Mouse (Mus musculus) MEL (cell line): ENCODE data around the gene Zdhhc3. TPM values are rescaled to one million over a fixed set of nuclear protein-coding genes. Genes with fewer than 3 reads are reported as not detected.

Experiments used
- DNase-seq: peaks from one replicate; pipeline ENCODE4 v3.0.0; 2011; ENCODE audit warnings: low read depth, low spot score
- H3K27ac ChIP-seq: 2 replicates; pipeline ENCODE4 v1.5.1; 2012; ENCODE audit warnings: low read depth, mild to moderate bottlenecking, control low read depth, low read length, moderate library complexity; ENCODE audit not compliant: control insufficient read depth
- H3K27me3 ChIP-seq, 2 experiments: fragments of 150-350 bp in 1 of 2; sonication (generic) in 1 of 2; 2 replicates each; pipeline ENCODE4 v1.6.1; 2012; ENCODE audit warnings: low read length in 2 of 2, mild to moderate bottlenecking in 2 of 2, improper control_type of control experiment in 1 of 2, moderate library complexity in 1 of 2; ENCODE audit not compliant: insufficient read depth in 2 of 2, control insufficient read depth in 1 of 2
- H3K36me3 ChIP-seq, 2 experiments: 2 replicates each; pipeline ENCODE4 v1.6.1; 2012 to 2014; ENCODE audit warnings: low read length in 2 of 2, improper control_type of control experiment in 1 of 2, inconsistent platforms in 1 of 2, mild to moderate bottlenecking in 1 of 2; ENCODE audit not compliant: insufficient read depth in 2 of 2, control insufficient read depth in 1 of 2
- H3K4me1 ChIP-seq, 2 experiments: fragments of 150-350 bp in 1 of 2; sonication (generic) in 1 of 2; 2 replicates each; pipeline ENCODE4 v1.6.1; 2012; ENCODE audit warnings: low read length in 2 of 2, improper control_type of control experiment in 1 of 2, mild to moderate bottlenecking in 1 of 2; ENCODE audit not compliant: insufficient read depth in 2 of 2, control insufficient read depth in 1 of 2
- H3K4me3 ChIP-seq, 2 experiments: fragments of 150-350 bp in 1 of 2; sonication (generic) in 1 of 2; 2 replicates each; pipeline ENCODE4 v1.5.1; 2012; ENCODE audit warnings: low read depth in 2 of 2, low read length in 2 of 2, mild to moderate bottlenecking in 2 of 2, moderate library complexity in 2 of 2, control low read depth in 1 of 2, improper control_type of control experiment in 1 of 2; ENCODE audit not compliant: control insufficient read depth in 1 of 2, insufficient read depth in 1 of 2
- H3K79me2 ChIP-seq: 2 replicates; pipeline ENCODE4 v1.6.1; 2012; ENCODE audit warnings: mild to moderate bottlenecking, low read length, moderate library complexity; ENCODE audit not compliant: control insufficient read depth, poor library complexity, insufficient read depth
- H3K9ac ChIP-seq: 2 replicates; pipeline ENCODE4 v1.6.1; 2012; ENCODE audit warnings: low read depth, mild to moderate bottlenecking, control low read depth, low read length, moderate library complexity; ENCODE audit not compliant: control insufficient read depth, poor library complexity, severe bottlenecking
- H3K9me3 ChIP-seq: fragments of 150-350 bp; sonication (generic); replicated peaks from 2 replicates; pipeline ENCODE4 v1.6.1; 2012; ENCODE audit warnings: mild to moderate bottlenecking, low read length, improper control_type of control experiment, moderate library complexity; ENCODE audit not compliant: insufficient read depth
- BHLHE40 ChIP-seq: IDR thresholded peaks from 2 replicates; pipeline ENCODE4 v1.6.1; 2012; ENCODE audit warnings: low read depth, mild to moderate bottlenecking, inconsistent platforms, low read length, improper control_type of control experiment, borderline replicate concordance
- CHD1 ChIP-seq: IDR thresholded peaks from 2 replicates; pipeline ENCODE4 v1.6.1; 2012; ENCODE audit warnings: low read depth, mild to moderate bottlenecking, inconsistent platforms, low read length, improper control_type of control experiment
- CHD2 ChIP-seq: IDR thresholded peaks from 2 replicates; pipeline ENCODE4 v1.6.1; 2011; ENCODE audit warnings: low read length, improper control_type of control experiment
- CTCF ChIP-seq, 3 experiments: IDR thresholded peaks in 2 of 3; conservative IDR thresholded peaks in 1 of 3; 2 replicates each; pipeline ENCODE4 v1.5.1; 2011 to 2012; ENCODE audit warnings: low read length in 3 of 3, low read depth in 2 of 3, mild to moderate bottlenecking in 2 of 3, improper control_type of control experiment in 1 of 3, inconsistent platforms in 1 of 3, mixed read lengths in 1 of 3, moderate library complexity in 1 of 3; ENCODE audit not compliant: control insufficient read depth in 1 of 3, insufficient read depth in 1 of 3, poor library complexity in 1 of 3, severe bottlenecking in 1 of 3
- E2F4 ChIP-seq: IDR thresholded peaks from 2 replicates; pipeline ENCODE4 v1.6.1; 2011; ENCODE audit warnings: low read depth, low read length, improper control_type of control experiment, borderline replicate concordance
- ELF1 ChIP-seq: IDR thresholded peaks from 2 replicates; pipeline ENCODE4 v1.6.1; 2014; ENCODE audit warnings: low read depth, mild to moderate bottlenecking, inconsistent platforms, low read length, improper control_type of control experiment, moderate library complexity
- EP300 ChIP-seq, 2 experiments: IDR thresholded peaks; 2 replicates each; pipeline ENCODE4 v1.6.1; 2011; ENCODE audit warnings: improper control_type of control experiment in 2 of 2, low read length in 2 of 2, low read depth in 1 of 2, mild to moderate bottlenecking in 1 of 2
- ETS1 ChIP-seq: IDR thresholded peaks from 2 replicates; pipeline ENCODE4 v1.6.1; 2012; ENCODE audit warnings: low read depth, mild to moderate bottlenecking, inconsistent platforms, low read length, improper control_type of control experiment, moderate library complexity
- GABPA ChIP-seq: IDR thresholded peaks from 2 replicates; pipeline ENCODE4 v1.6.1; 2012; ENCODE audit warnings: low read depth, mild to moderate bottlenecking, inconsistent platforms, low read length, improper control_type of control experiment, moderate library complexity
- GATA1 ChIP-seq: IDR thresholded peaks from 2 replicates; pipeline ENCODE4 v1.6.1; 2011; ENCODE audit warnings: low read depth, low read length, improper control_type of control experiment
- HCFC1 ChIP-seq: IDR thresholded peaks from 2 replicates; pipeline ENCODE4 v1.6.1; 2012; ENCODE audit warnings: low read depth, mild to moderate bottlenecking, inconsistent platforms, low read length, improper control_type of control experiment, moderate library complexity
- JUND ChIP-seq: IDR thresholded peaks from 2 replicates; pipeline ENCODE4 v1.6.1; 2011; ENCODE audit warnings: low read depth, mild to moderate bottlenecking, improper control_type of control experiment, low read length
- KAT2A ChIP-seq: conservative IDR thresholded peaks from 2 replicates; pipeline ENCODE4 v1.6.1; 2012; ENCODE audit warnings: low read depth, low read length, improper control_type of control experiment, inconsistent platforms
- MAFK ChIP-seq: IDR thresholded peaks from 2 replicates; pipeline ENCODE4 v1.6.1; 2011; ENCODE audit warnings: low read depth, mild to moderate bottlenecking, low read length, improper control_type of control experiment, borderline replicate concordance
- MAX ChIP-seq: IDR thresholded peaks from 2 replicates; pipeline ENCODE4 v1.6.1; 2011; ENCODE audit warnings: low read length, improper control_type of control experiment
- MAZ ChIP-seq: IDR thresholded peaks from 2 replicates; pipeline ENCODE4 v1.6.1; 2012; ENCODE audit warnings: low read depth, mild to moderate bottlenecking, inconsistent platforms, low read length, improper control_type of control experiment
- MEF2A ChIP-seq: IDR thresholded peaks from 2 replicates; pipeline ENCODE4 v1.6.1; 2014; ENCODE audit warnings: low read depth, mild to moderate bottlenecking, inconsistent platforms, low read length, improper control_type of control experiment; ENCODE audit not compliant: poor library complexity, insufficient replicate concordance, severe bottlenecking; ENCODE audit errors: extremely low read depth
- MXI1 ChIP-seq: IDR thresholded peaks from 2 replicates; pipeline ENCODE4 v1.6.1; 2011; ENCODE audit warnings: mild to moderate bottlenecking, low read depth, low read length, improper control_type of control experiment
- MYC ChIP-seq: IDR thresholded peaks from 2 replicates; pipeline ENCODE4 v1.6.1; 2011; ENCODE audit warnings: low read depth, mild to moderate bottlenecking, low read length, improper control_type of control experiment, moderate library complexity
- NELFE ChIP-seq: IDR thresholded peaks from 2 replicates; pipeline ENCODE4 v1.6.1; 2011; ENCODE audit warnings: low read depth, low read length, improper control_type of control experiment
- NRF1 ChIP-seq: IDR thresholded peaks from 2 replicates; pipeline ENCODE4 v1.6.1; 2014; ENCODE audit warnings: low read depth, mild to moderate bottlenecking, inconsistent platforms, low read length, improper control_type of control experiment, moderate library complexity; ENCODE audit not compliant: poor library complexity, insufficient read depth, severe bottlenecking
- POLR2AphosphoS2 ChIP-seq: IDR thresholded peaks from 2 replicates; pipeline ENCODE4 v1.6.1; 2011; ENCODE audit warnings: low read length, improper control_type of control experiment
- POLR2AphosphoS5 ChIP-seq: IDR thresholded peaks from 2 replicates; pipeline ENCODE4 v1.6.1; 2012; ENCODE audit warnings: low read depth, borderline replicate concordance, mild to moderate bottlenecking, inconsistent platforms, low read length, moderate library complexity, mixed read lengths
- RAD21 ChIP-seq: IDR thresholded peaks from 2 replicates; pipeline ENCODE4 v1.6.1; 2011; ENCODE audit warnings: mild to moderate bottlenecking, low read depth, low read length, improper control_type of control experiment
- RCOR1 ChIP-seq: IDR thresholded peaks from 2 replicates; pipeline ENCODE4 v1.6.1; 2012; ENCODE audit warnings: low read depth, mild to moderate bottlenecking, inconsistent platforms, low read length, improper control_type of control experiment
- SIN3A ChIP-seq: IDR thresholded peaks from 2 replicates; pipeline ENCODE4 v1.6.1; 2012; ENCODE audit warnings: low read length, improper control_type of control experiment, inconsistent platforms
- SMC3 ChIP-seq: IDR thresholded peaks from 2 replicates; pipeline ENCODE4 v1.6.1; 2011; ENCODE audit warnings: low read depth, low read length, improper control_type of control experiment
- TAL1 ChIP-seq: IDR thresholded peaks from 2 replicates; pipeline ENCODE4 v1.6.1; 2012; ENCODE audit warnings: mild to moderate bottlenecking, inconsistent platforms, low read length, moderate library complexity, mixed read lengths
- TCF12 ChIP-seq: IDR thresholded peaks from 2 replicates; pipeline ENCODE4 v1.6.1; 2014; ENCODE audit warnings: low read depth, mild to moderate bottlenecking, inconsistent platforms, low read length, improper control_type of control experiment, moderate library complexity
- UBTF ChIP-seq: IDR thresholded peaks from 2 replicates; pipeline ENCODE4 v1.6.1; 2012; ENCODE audit warnings: low read depth, mild to moderate bottlenecking, inconsistent platforms, low read length, improper control_type of control experiment, moderate library complexity, borderline replicate concordance; ENCODE audit not compliant: insufficient read depth
- USF1 ChIP-seq: IDR thresholded peaks from 2 replicates; pipeline ENCODE4 v1.6.1; 2014; ENCODE audit warnings: low read depth, mild to moderate bottlenecking, inconsistent platforms, low read length, improper control_type of control experiment, moderate library complexity
- USF2 ChIP-seq, 2 experiments: IDR thresholded peaks; 2 replicates each; pipeline ENCODE4 v1.6.1; 2011 to 2012; ENCODE audit warnings: improper control_type of control experiment in 2 of 2, low read length in 2 of 2, borderline replicate concordance in 1 of 2, inconsistent platforms in 1 of 2, low read depth in 1 of 2, mild to moderate bottlenecking in 1 of 2; ENCODE audit not compliant: insufficient read depth in 1 of 2
- ZC3H11A ChIP-seq: IDR thresholded peaks from 2 replicates; pipeline ENCODE4 v1.6.1; 2012; ENCODE audit warnings: low read depth, mild to moderate bottlenecking, inconsistent platforms, low read length, improper control_type of control experiment
- ZMIZ1 ChIP-seq: IDR thresholded peaks from 2 replicates; pipeline ENCODE4 v1.6.1; 2012; ENCODE audit warnings: low read depth, mild to moderate bottlenecking, inconsistent platforms, low read length, improper control_type of control experiment, moderate library complexity
- polyA plus RNA-seq, 2 experiments: library from polyadenylated mRNA; stranded (reverse) in 1 of 2; unstranded in 1 of 2; fragments of >175 nt in 1 of 2; fragments of >200 nt in 1 of 2; gene quantifications; 2 replicates each; pipeline versions ENCODE4 v1.2.1 to v1.2.4; 2012; ENCODE audit warnings: low replicate concordance in 2 of 2, low read depth in 1 of 2; ENCODE audit not compliant: insufficient read length in 2 of 2, insufficient read depth in 1 of 2, missing spikeins in 1 of 2
- total RNA-seq: library from RNA; depleted of rRNA; stranded (reverse); fragments of 300-350 nt; gene quantifications from 2 replicates; pipeline ENCODE4 v1.2.3, GENCODE M21; 2012; rRNA removed

The Zdhhc3 gene
- total RNA-seq (51.7 and 51.8 TPM in 2 replicates), polyA plus RNA-seq (10 to 100 TPM; 92.0 to 98.1 TPM)

GRCm38 (mm10) chr9:123112805-123113521 is at the start of gene Zdhhc3, which contains the start of gene Exosc7:
TSS of gene Zdhhc3 (minus strand) at chr9:123113205.
TSS of gene Exosc7 (plus strand) at chr9:123113215.
- peak within 1 kb of the TSS; percentile 73 for H3K27ac ChIP-seq
- peak within 1 kb of the TSS; percentile 85 to 96 for H3K4me3 ChIP-seq
- peaks cover 2 to 17% of the 10 kb centered on the region in 2 experiments; a peak in 3 of 4 replicates for H3K36me3 ChIP-seq
- H3K4me1 ChIP-seq, result peaks cover 5 to 11% of the 10 kb centered on the region in 2 experiments; a peak in 3 of 4 replicates
- peak; percentile 91 for DNase-seq
- H3K79me2 ChIP-seq, result peaks cover 41% of the 10 kb centered on the region
- H3K27me3 ChIP-seq, result no peaks in the 10 kb centered on the region
- H3K9me3 ChIP-seq, result no peaks in the 10 kb centered on the region
- peak within 1 kb of the TSS; percentile 97 for H3K9ac ChIP-seq
- TF ChIP-seq CHD2 (no peak), UBTF (peak; percentile 64; the same call in 1 of the 2 replicates), KAT2A (no peak; the same call in 1 of the 2 replicates), RAD21 (no peak), MXI1 (peak; percentile 89), USF1 (peak; percentile 43; the same call in 1 of the 2 replicates), EP300 (IDR thresholded peaks at IDR 0.05; ENCODE audit: low read depth in 1 of 2, low read length in 2 of 2) (0 out of 4 replicates have a peak, but pooled peaks of 1 of the 2 experiments have one; percentile 8), CHD1 (no peak), MYC (peak; percentile 62; the same call in 1 of the 2 replicates), JUND (no peak), MAFK (no peak), ETS1 (peak; percentile 15; the same call in 1 of the 2 replicates), MAX (peak; percentile 88), NELFE (no peak; the same call in 1 of the 2 replicates), POLR2AphosphoS2 (peak; percentile 87; the same call in 1 of the 2 replicates), RCOR1 (no peak), CTCF (IDR thresholded peaks at IDR 0.05 in 2 of 3, conservative IDR thresholded peaks at IDR 0.05 in 1 of 3; ENCODE audit: control insufficient read depth in 1 of 3, insufficient read depth in 1 of 3, low read depth in 2 of 3, low read length in 3 of 3, poor library complexity in 1 of 3, severe bottlenecking in 1 of 3) (no peak), SIN3A (peak; percentile 90), HCFC1 (peak; percentile 88), SMC3 (no peak), ZMIZ1 (peak; percentile 85), BHLHE40 (peak; percentile 85), E2F4 (peak; percentile 57; the same call in 1 of the 2 replicates), ZC3H11A (0 out of 2 replicates have a peak, but pooled peaks have one; percentile 0), POLR2AphosphoS5 (no peak), ELF1 (peak; percentile 49), USF2 (IDR thresholded peaks at IDR 0.05; ENCODE audit: borderline replicate concordance in 1 of 2, insufficient read depth in 1 of 2, low read depth in 1 of 2, low read length in 2 of 2) (no peak), MEF2A (0 out of 2 replicates have a peak, but pooled peaks have one; percentile 8), GABPA (no peak), MAZ (no peak; the same call in 1 of the 2 replicates), TCF12 (peak; percentile 79), GATA1 (no peak), TAL1 (no peak), NRF1 (peak; percentile 70)
